Mouse (Mus musculus) MEL (cell line): ENCODE data around the gene Wdr48. TPM values are rescaled to one million over a fixed set of nuclear protein-coding genes. Genes with fewer than 3 reads are reported as not detected.

ENCODE experiments used
- DNase-seq: peaks from one replicate; pipeline ENCODE4 v3.0.0; 2011; ENCODE audit warnings: low read depth, low spot score
- H3K27ac ChIP-seq: 2 replicates; pipeline ENCODE4 v1.5.1; 2012; ENCODE audit warnings: low read depth, mild to moderate bottlenecking, control low read depth, low read length, moderate library complexity; ENCODE audit not compliant: control insufficient read depth
- H3K27me3 ChIP-seq, 2 experiments: fragments of 150-350 bp in 1 of 2; sonication (generic) in 1 of 2; 2 replicates each; pipeline ENCODE4 v1.6.1; 2012; ENCODE audit warnings: low read length in 2 of 2, mild to moderate bottlenecking in 2 of 2, improper control_type of control experiment in 1 of 2, moderate library complexity in 1 of 2; ENCODE audit not compliant: insufficient read depth in 2 of 2, control insufficient read depth in 1 of 2
- H3K36me3 ChIP-seq, 2 experiments: 2 replicates each; pipeline ENCODE4 v1.6.1; 2012 to 2014; ENCODE audit warnings: low read length in 2 of 2, improper control_type of control experiment in 1 of 2, inconsistent platforms in 1 of 2, mild to moderate bottlenecking in 1 of 2; ENCODE audit not compliant: insufficient read depth in 2 of 2, control insufficient read depth in 1 of 2
- H3K4me1 ChIP-seq, 2 experiments: fragments of 150-350 bp in 1 of 2; sonication (generic) in 1 of 2; 2 replicates each; pipeline ENCODE4 v1.6.1; 2012; ENCODE audit warnings: low read length in 2 of 2, improper control_type of control experiment in 1 of 2, mild to moderate bottlenecking in 1 of 2; ENCODE audit not compliant: insufficient read depth in 2 of 2, control insufficient read depth in 1 of 2
- H3K4me3 ChIP-seq, 2 experiments: fragments of 150-350 bp in 1 of 2; sonication (generic) in 1 of 2; 2 replicates each; pipeline ENCODE4 v1.5.1; 2012; ENCODE audit warnings: low read depth in 2 of 2, low read length in 2 of 2, mild to moderate bottlenecking in 2 of 2, moderate library complexity in 2 of 2, control low read depth in 1 of 2, improper control_type of control experiment in 1 of 2; ENCODE audit not compliant: control insufficient read depth in 1 of 2, insufficient read depth in 1 of 2
- H3K79me2 ChIP-seq: 2 replicates; pipeline ENCODE4 v1.6.1; 2012; ENCODE audit warnings: mild to moderate bottlenecking, low read length, moderate library complexity; ENCODE audit not compliant: control insufficient read depth, poor library complexity, insufficient read depth
- H3K9ac ChIP-seq: 2 replicates; pipeline ENCODE4 v1.6.1; 2012; ENCODE audit warnings: low read depth, mild to moderate bottlenecking, control low read depth, low read length, moderate library complexity; ENCODE audit not compliant: control insufficient read depth, poor library complexity, severe bottlenecking
- H3K9me3 ChIP-seq: fragments of 150-350 bp; sonication (generic); replicated peaks from 2 replicates; pipeline ENCODE4 v1.6.1; 2012; ENCODE audit warnings: mild to moderate bottlenecking, low read length, improper control_type of control experiment, moderate library complexity; ENCODE audit not compliant: insufficient read depth
- BHLHE40 ChIP-seq: IDR thresholded peaks from 2 replicates; pipeline ENCODE4 v1.6.1; 2012; ENCODE audit warnings: low read depth, mild to moderate bottlenecking, inconsistent platforms, low read length, improper control_type of control experiment, borderline replicate concordance
- CHD2 ChIP-seq: IDR thresholded peaks from 2 replicates; pipeline ENCODE4 v1.6.1; 2011; ENCODE audit warnings: low read length, improper control_type of control experiment
- CTCF ChIP-seq, 3 experiments: IDR thresholded peaks in 2 of 3; conservative IDR thresholded peaks in 1 of 3; 2 replicates each; pipeline ENCODE4 v1.5.1; 2011 to 2012; ENCODE audit warnings: low read length in 3 of 3, low read depth in 2 of 3, mild to moderate bottlenecking in 2 of 3, improper control_type of control experiment in 1 of 3, inconsistent platforms in 1 of 3, mixed read lengths in 1 of 3, moderate library complexity in 1 of 3; ENCODE audit not compliant: control insufficient read depth in 1 of 3, insufficient read depth in 1 of 3, poor library complexity in 1 of 3, severe bottlenecking in 1 of 3
- E2F4 ChIP-seq: IDR thresholded peaks from 2 replicates; pipeline ENCODE4 v1.6.1; 2011; ENCODE audit warnings: low read depth, low read length, improper control_type of control experiment, borderline replicate concordance
- KAT2A ChIP-seq: conservative IDR thresholded peaks from 2 replicates; pipeline ENCODE4 v1.6.1; 2012; ENCODE audit warnings: low read depth, low read length, improper control_type of control experiment, inconsistent platforms
- MAFK ChIP-seq: IDR thresholded peaks from 2 replicates; pipeline ENCODE4 v1.6.1; 2011; ENCODE audit warnings: low read depth, mild to moderate bottlenecking, low read length, improper control_type of control experiment, borderline replicate concordance
- MAX ChIP-seq: IDR thresholded peaks from 2 replicates; pipeline ENCODE4 v1.6.1; 2011; ENCODE audit warnings: low read length, improper control_type of control experiment
- POLR2AphosphoS5 ChIP-seq: IDR thresholded peaks from 2 replicates; pipeline ENCODE4 v1.6.1; 2012; ENCODE audit warnings: low read depth, borderline replicate concordance, mild to moderate bottlenecking, inconsistent platforms, low read length, moderate library complexity, mixed read lengths
- RAD21 ChIP-seq: IDR thresholded peaks from 2 replicates; pipeline ENCODE4 v1.6.1; 2011; ENCODE audit warnings: mild to moderate bottlenecking, low read depth, low read length, improper control_type of control experiment
- RCOR1 ChIP-seq: IDR thresholded peaks from 2 replicates; pipeline ENCODE4 v1.6.1; 2012; ENCODE audit warnings: low read depth, mild to moderate bottlenecking, inconsistent platforms, low read length, improper control_type of control experiment
- SMC3 ChIP-seq: IDR thresholded peaks from 2 replicates; pipeline ENCODE4 v1.6.1; 2011; ENCODE audit warnings: low read depth, low read length, improper control_type of control experiment
- TCF12 ChIP-seq: IDR thresholded peaks from 2 replicates; pipeline ENCODE4 v1.6.1; 2014; ENCODE audit warnings: low read depth, mild to moderate bottlenecking, inconsistent platforms, low read length, improper control_type of control experiment, moderate library complexity
- UBTF ChIP-seq: IDR thresholded peaks from 2 replicates; pipeline ENCODE4 v1.6.1; 2012; ENCODE audit warnings: low read depth, mild to moderate bottlenecking, inconsistent platforms, low read length, improper control_type of control experiment, moderate library complexity, borderline replicate concordance; ENCODE audit not compliant: insufficient read depth
- ZKSCAN1 ChIP-seq: IDR thresholded peaks from 2 replicates; pipeline ENCODE4 v1.6.1; 2012; ENCODE audit warnings: low read depth, mild to moderate bottlenecking, inconsistent platforms, low read length, improper control_type of control experiment, moderate library complexity
- ZNF384 ChIP-seq: IDR thresholded peaks from 2 replicates; pipeline ENCODE4 v1.6.1; 2012; ENCODE audit warnings: low read depth, mild to moderate bottlenecking, inconsistent platforms, low read length, improper control_type of control experiment
- polyA plus RNA-seq, 2 experiments: library from polyadenylated mRNA; stranded (reverse) in 1 of 2; unstranded in 1 of 2; fragments of >175 nt in 1 of 2; fragments of >200 nt in 1 of 2; gene quantifications; 2 replicates each; pipeline versions ENCODE4 v1.2.1 to v1.2.4; 2012; ENCODE audit warnings: low replicate concordance in 2 of 2, low read depth in 1 of 2; ENCODE audit not compliant: insufficient read length in 2 of 2, insufficient read depth in 1 of 2, missing spikeins in 1 of 2
- total RNA-seq: library from RNA; depleted of rRNA; stranded (reverse); fragments of 300-350 nt; gene quantifications from 2 replicates; pipeline ENCODE4 v1.2.3, GENCODE M21; 2012

Gene Wdr48
- total and polyA plus RNA-seq, 3 experiments = 31.0 to 40.5 TPM; not detected in 1

DNA sequence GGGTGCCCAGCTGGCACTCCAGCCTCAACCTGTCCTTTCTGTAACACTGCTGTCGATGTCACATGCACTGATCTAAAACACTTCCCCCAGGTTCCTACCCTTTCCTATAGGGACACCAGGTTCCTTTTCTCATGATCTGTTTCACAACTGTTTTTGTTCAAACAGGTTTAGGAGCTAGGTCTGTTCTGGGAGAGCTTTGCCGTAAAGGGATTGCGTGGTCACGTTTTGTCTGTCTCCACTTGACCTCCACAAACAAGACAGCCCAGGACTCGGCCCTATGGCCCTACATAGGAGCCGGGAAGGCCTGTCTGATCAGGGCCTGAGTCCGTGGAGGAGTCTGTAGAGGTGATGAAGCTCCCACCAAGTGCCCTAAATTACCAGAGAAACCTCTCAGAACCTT is 75.1 kb downstream of the Wdr48 start:
- TF ChIP-seq MAX = no peak
- Histone ChIP-seq H3K9ac (no peak overlapping the region), H3K27me3 (no peaks in the 10 kb centered on the region), H3K9me3 (no peaks in the 10 kb centered on the region), H3K27ac (no peak overlapping the region), H3K4me1 (no peaks in the 10 kb centered on the region), H3K4me3 (no peak overlapping the region), H3K79me2 (no peaks in the 10 kb centered on the region), H3K36me3 (peaks cover 0 to 2% of the 10 kb centered on the region in 2 experiments; a peak in 1 of 4 replicates)
- no peak for DNase-seq

- no peak overlapping the region for H3K9ac ChIP-seq
- no peak for DNase-seq
- no peaks in the 10 kb centered on the region for H3K9me3 ChIP-seq
- peaks cover 0 to 2% of the 10 kb centered on the region in 2 experiments; a peak in 1 of 4 replicates for H3K36me3 ChIP-seq
- no peak for TF ChIP-seq MAFK
- peak; percentile 21; the same call in 1 of the 2 replicates for TF ChIP-seq SMC3
- TF ChIP-seq ZNF384 = no peak
- no peak for TF ChIP-seq UBTF
- peak; percentile 27 to 51 (median 37) for TF ChIP-seq CTCF (IDR thresholded peaks at IDR 0.05 in 2 of 3, conservative IDR thresholded peaks at IDR 0.05 in 1 of 3; ENCODE audit: control insufficient read depth in 1 of 3, insufficient read depth in 1 of 3, low read depth in 2 of 3, low read length in 3 of 3, poor library complexity in 1 of 3, severe bottlenecking in 1 of 3)
- H3K27me3 ChIP-seq = no peaks in the 10 kb centered on the region
- H3K79me2 ChIP-seq = no peaks in the 10 kb centered on the region
- H3K4me1 ChIP-seq = no peaks in the 10 kb centered on the region
- H3K4me3 ChIP-seq = no peak overlapping the region
- no peak overlapping the region for H3K27ac ChIP-seq
Measured at GRCm38 (mm10) chr9:119970221-119970620, 75.5 kb downstream of the Wdr48 start.

DNA sequence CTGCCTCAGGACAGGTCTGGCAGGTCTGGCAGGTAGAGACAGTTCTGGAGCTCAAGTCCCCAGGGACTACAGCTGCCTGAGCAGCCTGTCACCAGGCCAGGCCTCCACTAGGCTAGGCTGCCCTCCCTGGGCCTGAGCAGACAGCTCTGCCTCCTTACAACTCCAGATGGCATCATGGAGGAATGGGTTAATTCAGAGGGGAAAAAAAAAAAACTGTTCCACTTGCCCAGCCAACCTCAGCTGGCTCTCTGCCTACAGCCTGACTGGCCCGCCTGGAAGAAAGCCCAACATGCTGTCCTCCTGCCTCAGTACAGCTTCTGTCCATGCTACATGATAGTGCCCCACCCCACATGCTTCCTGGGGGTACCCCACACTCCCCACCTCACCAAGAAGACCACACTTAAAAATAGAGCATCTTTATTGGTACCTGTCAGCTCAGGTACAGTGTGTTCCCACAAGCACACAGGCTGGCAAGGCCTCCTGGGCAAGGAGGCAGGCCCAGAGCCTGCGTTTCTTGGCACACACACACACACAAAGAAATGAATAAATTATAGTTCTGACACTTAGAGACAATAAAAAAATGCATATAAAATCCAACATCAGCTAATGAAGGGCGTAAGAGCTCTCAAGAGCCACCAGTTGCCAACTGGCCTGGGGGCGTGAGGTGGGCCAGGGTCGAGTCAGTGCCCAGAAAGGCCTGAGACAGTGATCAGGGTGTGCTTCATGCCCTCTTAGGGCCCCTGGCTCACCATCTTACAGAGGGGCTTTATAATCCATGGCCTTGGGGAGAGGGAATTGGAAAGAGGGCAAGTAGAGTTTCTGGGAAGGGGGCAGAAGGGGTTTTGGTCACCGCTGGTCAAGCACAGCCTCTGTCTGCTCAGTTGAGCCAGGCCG is 76.3 kb downstream of the Wdr48 start:
- Histone ChIP-seq H3K4me3 (no peak overlapping the region), H3K9ac (no peak overlapping the region)
- TF ChIP-seq BHLHE40 = no peak
- TF ChIP-seq POLR2AphosphoS5 = no peak
- no peak for TF ChIP-seq ZKSCAN1
- no peak for TF ChIP-seq RAD21
- TF ChIP-seq KAT2A = no peak
- no peak for TF ChIP-seq E2F4
- no peak for TF ChIP-seq TCF12
- no peak for TF ChIP-seq RCOR1
- TF ChIP-seq CHD2 = no peak
- TF ChIP-seq, all 39 proteins: peak for 0
- H3K9me3 ChIP-seq = no peaks in the 10 kb centered on the region
- H3K79me2 ChIP-seq = no peaks in the 10 kb centered on the region
- H3K27me3 ChIP-seq = no peaks in the 10 kb centered on the region
- no peaks in the 10 kb centered on the region for H3K4me1 ChIP-seq
- peaks cover 0 to 6% of the 10 kb centered on the region in 2 experiments; a peak in 2 of 4 replicates for H3K36me3 ChIP-seq
- DNase-seq = no peak
- no peak overlapping the region for H3K27ac ChIP-seq
